Mouse (Mus musculus): ENCODE data around the gene Fam167b.
A peak's percentile ranks its signal among the peaks of the same experiment; 100 is the strongest.

- TF ChIP-seq MAX (IDR thresholded peaks at IDR 0.05; ENCODE audit: low read length) = peak; percentile 29; the same call in 1 of the 2 replicates
- TF ChIP-seq SMC3 (IDR thresholded peaks at IDR 0.05; ENCODE audit: low read depth, low read length) = no peak
- no peak for TF ChIP-seq EP300 (IDR thresholded peaks at IDR 0.05; ENCODE audit: low read length)
- no peak for TF ChIP-seq IRF4 (IDR thresholded peaks at IDR 0.05; ENCODE audit: low read depth, low read length)
- peak in 1 of 2 experiments; percentile 13; a peak in 1 of 4 replicates for TF ChIP-seq CTCF (conservative IDR thresholded peaks at IDR 0.05 in 1 of 2, IDR thresholded peaks at IDR 0.05 in 1 of 2; ENCODE audit: low read depth in 2 of 2, low read length in 2 of 2)
- peak; percentile 28; the same call in 1 of the 2 replicates for TF ChIP-seq MXI1 (IDR thresholded peaks at IDR 0.05; ENCODE audit: low read depth, low read length)
- peak; percentile 72 for TF ChIP-seq ELF1 (IDR thresholded peaks at IDR 0.05; ENCODE audit: low read depth, low read length)
- TF ChIP-seq ZKSCAN1 (IDR thresholded peaks at IDR 0.05; ENCODE audit: borderline replicate concordance, low read depth, low read length) = peak; percentile 87
- TF ChIP-seq POLR2A (IDR thresholded peaks at IDR 0.05; ENCODE audit: low read depth, low read length) = peak; percentile 92
- TF ChIP-seq MAFK (IDR thresholded peaks at IDR 0.05; ENCODE audit: insufficient replicate concordance, low read length) = no peak
- TF ChIP-seq NELFE (IDR thresholded peaks at IDR 0.05; ENCODE audit: low read depth, low read length) = peak; percentile 97
- no peak for TF ChIP-seq E2F4 (IDR thresholded peaks at IDR 0.05; ENCODE audit: insufficient replicate concordance, low read depth, low read length)
- TF ChIP-seq JUN (IDR thresholded peaks at IDR 0.05; ENCODE audit: insufficient read depth, low read depth, low read length) = no peak
- TF ChIP-seq USF1 (IDR thresholded peaks at IDR 0.05; ENCODE audit: low read depth, low read length) = no peak
Measured at GRCm38 (mm10) chr4:129618786-129619691, 40.7 kb upstream of the Fam167b start, which contains the start of gene Iqcc.
